Mouse (Mus musculus): ENCODE results near the gene Nav1.
"Not testable (repeated sequence)": the region's sequence is repeated elsewhere in the genome, so short reads cannot be mapped to it uniquely, and the experiment has no call there.

Gene Nav1

DNA sequence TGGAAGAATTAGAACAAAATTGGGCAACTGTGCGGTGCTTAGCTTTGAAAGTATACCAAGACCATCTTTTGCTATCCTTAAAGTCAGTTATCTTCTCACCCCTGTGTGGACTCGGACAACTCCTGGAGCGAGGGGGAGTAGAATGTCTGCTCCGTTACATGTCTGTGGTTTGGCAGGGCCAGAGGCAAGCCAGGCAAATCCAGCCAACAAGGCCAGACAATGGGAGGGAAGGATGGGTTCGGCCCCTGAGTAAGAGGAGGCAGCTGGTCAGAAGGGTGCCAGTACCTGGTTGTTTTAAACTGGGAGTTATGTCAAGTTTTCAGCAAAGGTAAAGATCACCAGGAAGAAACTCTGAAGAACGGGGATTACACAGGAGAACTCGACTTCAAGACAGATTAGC lies 121.9 kb downstream of the Nav1 start:
- DNase-seq (ENCODE audit: low read depth), result no peak

DNA sequence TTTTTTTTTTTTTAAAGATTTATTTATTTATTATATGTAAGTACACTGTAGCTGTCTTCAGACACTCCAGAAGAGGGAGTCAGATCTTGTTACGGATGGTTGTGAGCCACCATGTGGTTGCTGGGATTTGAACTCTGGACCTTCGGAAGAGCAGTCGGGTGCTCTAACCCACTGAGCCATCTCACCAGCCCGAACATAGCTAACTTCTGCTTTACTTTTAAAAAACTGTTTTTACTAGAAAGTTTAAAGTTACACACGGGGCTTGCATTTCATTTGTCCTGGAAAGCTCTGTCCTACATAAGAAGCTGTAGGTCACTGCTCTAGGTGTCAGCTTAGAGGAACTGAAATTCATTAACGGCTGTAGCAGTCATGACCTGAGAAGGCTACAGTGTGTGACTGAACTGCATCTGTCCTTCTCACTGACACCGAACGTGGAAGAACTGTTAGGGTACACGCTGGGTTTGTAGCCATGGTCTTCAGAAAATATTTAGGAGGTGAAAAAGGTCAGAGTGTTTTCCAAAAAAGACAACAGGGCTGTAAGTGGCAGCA lies 122.5 kb downstream of the Nav1 start:
- DNase-seq (ENCODE audit: low read depth), result not testable (repeated sequence)

DNA sequence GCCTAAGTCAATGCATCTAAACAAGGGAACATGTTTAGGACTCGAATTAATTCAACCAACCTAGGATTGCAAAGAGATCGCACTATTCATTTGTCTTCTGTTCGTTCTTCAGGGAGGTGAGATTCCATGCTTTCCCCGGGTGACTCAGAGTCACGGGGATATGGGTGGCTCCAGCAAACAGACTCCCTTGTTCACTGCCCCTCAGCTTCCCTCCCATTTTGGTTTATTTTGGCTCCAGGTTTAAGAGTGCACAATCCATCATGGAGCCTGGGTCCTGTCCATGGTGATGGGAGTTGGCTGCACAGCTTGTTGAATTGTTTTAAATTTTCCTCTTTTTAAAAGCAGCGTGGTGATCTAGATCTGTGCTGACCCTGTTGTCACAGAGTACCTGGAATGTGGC lies 123.1 kb downstream of the Nav1 start:
- DNase-seq (ENCODE audit: low read depth), result no peak

DNA sequence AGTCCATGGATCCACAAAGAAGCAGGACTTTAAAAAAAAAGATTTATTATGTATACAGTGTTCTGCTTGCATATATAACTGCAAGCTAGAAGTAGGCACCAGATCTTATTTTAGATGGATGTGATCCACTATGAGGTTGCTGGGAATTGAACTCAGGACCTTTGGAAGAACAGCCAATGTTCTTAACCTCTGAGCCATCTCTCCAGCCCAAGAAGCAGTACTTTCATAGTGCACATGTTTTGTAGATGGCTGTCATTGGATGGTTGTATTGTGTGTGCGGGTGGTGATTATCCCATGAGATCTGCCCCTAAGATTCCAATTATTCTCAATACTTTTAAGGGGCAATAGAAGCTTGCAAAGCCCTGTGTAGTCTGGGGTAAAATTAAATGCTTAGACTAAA lies 124.4 kb downstream of the Nav1 start:
- no peak for DNase-seq (ENCODE audit: low read depth)

DNA sequence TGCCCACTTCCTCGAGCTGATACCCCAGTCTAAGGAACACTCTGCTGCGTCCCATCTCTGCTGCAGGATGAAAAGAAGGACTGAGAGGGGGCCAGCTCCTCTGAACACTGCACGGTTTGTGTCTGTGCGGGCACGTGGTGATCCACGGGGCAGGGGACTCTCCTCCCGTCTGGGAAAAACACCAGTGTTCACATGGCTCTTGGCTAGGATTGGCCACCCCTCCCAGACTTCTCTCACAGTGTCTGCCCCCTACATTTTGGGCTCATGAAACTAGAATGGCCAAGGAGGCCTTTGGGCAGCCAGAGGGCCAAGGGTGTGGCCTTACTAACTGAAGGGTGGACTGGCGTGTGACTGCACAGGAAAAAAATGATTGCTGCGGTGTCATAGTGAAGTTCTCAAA lies 125.4 kb downstream of the Nav1 start:
- no peak for DNase-seq (ENCODE audit: low read depth)

DNA sequence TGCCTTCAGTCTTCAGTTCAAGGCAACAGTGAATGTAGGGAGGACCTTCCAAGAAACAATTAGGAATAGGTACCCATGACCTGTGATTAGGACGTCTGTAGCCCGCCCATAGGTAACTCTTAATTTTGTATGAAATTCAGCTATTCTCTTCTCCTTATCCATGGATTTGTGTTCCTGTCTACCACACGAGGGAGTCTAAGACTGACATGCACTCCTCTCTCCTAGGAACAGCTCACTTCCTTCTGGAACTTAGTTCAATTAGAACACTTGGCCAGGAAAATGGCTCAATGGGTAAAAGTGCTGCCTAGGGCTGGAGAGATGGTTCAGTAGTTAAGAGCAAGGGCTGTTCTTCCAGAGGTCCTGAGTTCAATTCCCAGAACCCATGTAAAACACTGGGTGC lies 126.3 kb downstream of the Nav1 start:
- DNase-seq (ENCODE audit: low read depth), result no peak

DNA sequence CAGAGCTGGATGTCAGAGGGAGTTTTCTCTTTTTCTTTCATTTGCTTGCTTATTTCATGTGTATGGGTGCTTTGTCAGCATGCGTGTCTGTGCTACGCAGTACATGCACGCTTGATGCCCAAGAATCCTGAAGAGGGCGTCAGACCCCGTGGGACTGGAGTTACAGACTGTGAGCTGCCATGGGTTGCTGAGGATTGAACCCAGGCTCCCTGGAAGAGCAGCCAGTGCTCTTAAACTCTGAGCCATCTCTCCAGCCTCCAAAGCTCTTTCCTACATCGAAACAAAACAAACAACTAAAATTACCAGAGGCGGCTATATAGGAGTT lies 131.6 kb downstream of the Nav1 start:
- DNase-seq (ENCODE audit: low read depth), result no peak

DNA sequence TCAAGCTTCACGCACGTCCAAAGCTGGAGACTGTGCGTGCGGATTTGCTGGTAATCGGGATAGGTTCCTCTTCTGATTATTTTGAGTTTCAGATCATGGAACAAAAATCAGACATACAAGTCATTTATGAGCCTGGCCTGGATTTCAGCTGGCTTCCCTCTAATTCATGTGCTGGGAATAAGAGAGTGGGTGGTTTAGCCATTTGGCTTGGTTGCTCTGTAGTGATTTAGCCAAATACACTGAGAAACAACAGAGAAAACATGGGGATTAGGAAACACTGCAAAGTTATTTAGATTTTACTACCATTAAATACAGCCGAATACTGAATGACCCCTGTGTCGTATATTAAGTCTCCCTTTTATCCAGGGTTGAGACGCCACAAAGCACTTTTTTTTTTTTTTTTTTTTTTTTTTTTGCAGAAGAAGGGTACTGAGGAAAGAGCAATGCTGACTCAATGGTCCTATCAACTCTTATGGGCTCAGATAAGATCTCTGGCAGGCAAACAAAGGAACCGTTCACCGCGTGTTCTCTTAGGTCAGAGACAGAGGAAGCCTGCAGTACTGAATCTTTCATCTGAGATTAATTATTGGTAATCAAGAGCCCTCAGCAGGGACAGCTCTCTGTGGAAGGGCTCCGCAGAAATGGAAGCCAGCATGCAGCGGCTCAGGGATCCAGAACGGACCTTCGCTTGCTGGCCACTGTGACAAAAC lies 132.1 kb downstream of the Nav1 start:
- no peak for DNase-seq (ENCODE audit: low read depth)

DNA sequence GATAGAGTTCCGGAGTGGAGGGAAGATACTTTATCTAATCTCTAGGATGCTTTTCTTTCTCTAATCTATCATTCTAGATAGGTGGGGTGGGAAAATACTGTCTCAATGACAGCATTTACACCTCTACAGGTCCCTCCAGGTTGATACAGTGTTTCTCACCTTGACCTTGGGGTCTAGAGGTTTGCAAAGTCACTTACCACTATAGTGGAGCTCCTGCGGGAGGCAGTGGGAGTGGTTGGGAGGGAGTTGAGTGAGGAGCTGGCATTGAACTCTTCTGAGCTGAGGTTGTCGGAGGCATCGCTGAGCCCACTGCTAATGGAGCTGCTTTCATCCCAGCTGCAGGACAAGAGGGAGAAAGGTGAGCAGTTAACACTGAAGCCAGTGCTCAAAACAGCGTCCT lies 134.6 kb downstream of the Nav1 start:
- no peak for DNase-seq (ENCODE audit: low read depth)

DNA sequence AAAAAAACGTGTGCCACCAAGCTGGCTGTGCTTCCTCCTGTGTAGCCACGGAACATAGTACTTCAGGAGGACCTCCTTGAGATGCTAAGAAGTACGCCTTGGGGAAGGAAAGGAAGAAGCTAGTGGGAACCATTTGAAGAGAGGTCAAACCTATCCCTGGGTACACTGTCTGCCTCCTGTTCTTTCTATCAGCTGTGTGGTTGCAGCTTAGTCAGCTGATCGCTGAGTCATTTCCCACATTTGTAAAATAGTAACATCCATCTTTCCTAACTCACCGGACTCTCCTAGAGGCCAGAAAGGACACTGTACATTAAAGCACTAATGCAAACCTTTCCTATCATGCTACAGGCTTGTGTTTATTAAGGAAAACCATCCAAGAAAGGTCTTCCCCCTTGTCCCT lies 135.4 kb downstream of the Nav1 start:
- DNase-seq (ENCODE audit: low read depth), result no peak

DNA sequence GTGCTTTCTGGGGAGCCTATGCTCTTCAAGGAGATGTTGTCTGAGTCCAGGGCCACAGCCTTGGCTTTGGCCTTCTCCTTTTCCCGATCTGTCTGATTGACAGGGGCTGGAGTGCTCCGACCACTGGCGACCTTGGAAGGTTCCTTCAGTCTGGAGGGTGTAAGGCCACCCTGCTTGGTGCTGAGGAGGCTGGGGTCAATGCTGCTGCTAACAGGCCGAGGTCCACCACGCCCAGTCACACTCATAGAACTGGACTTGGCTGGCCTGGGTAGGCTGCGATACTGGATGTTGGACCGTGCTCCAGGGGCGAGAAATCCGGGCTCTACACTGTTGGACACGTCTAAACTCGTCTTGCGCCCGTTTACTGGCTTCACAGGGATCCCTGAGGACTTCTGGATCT lies 136.5 kb downstream of the Nav1 start:
- no peak for DNase-seq (ENCODE audit: low read depth)

DNA sequence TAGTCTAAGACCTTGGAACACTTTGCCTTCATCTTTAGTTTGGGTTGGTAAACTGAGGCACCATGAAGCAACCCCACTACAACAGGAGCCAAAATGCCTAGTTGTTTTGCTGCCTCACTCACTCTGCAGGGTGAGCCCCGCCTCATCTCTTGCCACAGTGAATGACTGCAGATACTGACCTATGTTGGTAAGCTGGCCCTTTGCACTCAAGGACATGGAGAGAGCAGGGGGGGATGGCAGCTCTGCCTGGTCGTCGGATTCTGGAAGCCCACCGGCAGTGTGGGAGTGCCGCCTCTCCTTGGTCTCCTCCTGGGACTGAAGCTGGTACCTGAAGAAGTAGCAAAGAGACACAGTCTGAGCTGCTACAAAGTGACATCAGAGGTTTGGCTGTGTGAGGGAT lies 139.6 kb downstream of the Nav1 start:
- no peak for DNase-seq (ENCODE audit: low read depth)

DNA sequence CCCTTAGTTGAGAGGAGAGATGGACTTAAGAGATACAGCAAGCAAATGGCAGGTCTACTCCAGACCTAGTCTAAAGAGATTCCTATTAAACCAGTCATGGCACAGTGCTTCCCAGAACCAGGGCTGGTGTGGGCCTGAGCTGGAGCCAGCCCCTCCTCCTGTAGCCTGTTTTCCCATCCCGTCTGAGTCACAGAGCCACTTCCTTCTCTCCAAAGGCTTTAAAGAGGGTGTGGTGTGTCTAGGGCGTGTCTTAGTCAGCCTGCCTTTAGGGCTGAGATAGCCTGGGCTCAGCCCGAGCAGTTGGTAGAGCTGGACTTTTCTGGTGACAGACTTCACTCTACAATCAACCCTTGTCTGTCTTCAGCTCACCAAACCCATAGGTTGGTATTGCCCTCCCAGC lies 140.2 kb downstream of the Nav1 start:
- DNase-seq (ENCODE audit: low read depth), result peak; percentile 38

DNA sequence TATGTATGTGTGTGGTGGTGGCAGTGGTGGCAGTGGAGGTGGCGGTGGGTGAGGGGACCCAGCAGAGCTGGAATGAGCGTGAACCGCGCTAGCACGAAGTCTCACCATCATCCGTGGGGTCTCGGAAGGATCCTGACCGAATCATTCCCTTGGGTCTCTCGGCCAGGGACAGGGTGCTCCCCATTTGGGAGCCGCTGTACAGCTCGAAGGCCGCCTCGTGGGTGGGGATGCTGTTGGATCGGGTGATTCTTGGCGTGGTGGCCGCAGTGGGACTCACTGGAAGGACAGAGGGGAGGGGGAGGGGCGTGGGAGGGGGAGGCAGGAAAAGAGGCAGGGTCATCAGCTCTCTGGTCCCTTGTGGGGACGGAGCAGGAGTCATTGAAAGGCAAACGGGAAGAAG lies 141.4 kb downstream of the Nav1 start:
- DNase-seq (ENCODE audit: low read depth), result no peak

DNA sequence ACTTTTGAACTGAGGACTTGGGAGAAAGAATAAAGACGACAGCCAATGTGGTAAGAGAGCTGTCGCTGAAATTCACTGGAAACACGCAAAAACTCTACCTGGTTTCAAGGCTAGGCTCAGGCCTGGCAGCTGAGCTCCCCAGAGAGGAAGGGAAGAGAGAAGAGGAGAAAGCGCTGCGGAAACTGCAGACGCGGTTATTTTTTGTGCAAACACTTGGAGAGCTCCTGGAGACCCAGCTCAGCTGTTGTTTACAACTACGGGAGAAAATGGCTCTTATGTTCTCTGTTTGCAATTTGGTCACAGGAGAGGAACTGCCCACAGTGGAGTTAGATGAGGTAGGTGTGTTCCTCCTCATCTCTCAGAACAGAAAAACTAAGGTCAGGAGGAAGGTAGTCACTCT lies 144.4 kb downstream of the Nav1 start:
- no peak for DNase-seq (ENCODE audit: low read depth)

DNA sequence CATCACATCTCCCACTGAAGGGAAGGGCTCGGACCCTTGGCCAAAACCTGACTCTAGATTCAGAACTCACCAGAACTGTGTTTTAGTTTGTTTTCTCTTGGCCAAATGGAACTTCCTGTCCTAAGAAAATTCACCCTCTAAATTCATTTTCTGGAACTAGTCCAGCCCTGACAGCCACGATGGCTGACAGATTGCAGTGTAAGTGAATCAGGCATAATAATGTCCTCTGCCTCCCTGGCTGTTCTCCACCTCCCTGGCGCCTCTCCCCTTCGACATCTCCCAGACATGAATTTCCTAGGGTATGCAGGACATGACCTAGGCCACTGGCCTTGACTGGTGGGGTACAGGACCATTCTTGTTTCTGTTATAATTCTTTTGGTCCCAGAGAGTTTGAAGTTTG lies 144.8 kb downstream of the Nav1 start:
- no peak for DNase-seq (ENCODE audit: low read depth)

DNA sequence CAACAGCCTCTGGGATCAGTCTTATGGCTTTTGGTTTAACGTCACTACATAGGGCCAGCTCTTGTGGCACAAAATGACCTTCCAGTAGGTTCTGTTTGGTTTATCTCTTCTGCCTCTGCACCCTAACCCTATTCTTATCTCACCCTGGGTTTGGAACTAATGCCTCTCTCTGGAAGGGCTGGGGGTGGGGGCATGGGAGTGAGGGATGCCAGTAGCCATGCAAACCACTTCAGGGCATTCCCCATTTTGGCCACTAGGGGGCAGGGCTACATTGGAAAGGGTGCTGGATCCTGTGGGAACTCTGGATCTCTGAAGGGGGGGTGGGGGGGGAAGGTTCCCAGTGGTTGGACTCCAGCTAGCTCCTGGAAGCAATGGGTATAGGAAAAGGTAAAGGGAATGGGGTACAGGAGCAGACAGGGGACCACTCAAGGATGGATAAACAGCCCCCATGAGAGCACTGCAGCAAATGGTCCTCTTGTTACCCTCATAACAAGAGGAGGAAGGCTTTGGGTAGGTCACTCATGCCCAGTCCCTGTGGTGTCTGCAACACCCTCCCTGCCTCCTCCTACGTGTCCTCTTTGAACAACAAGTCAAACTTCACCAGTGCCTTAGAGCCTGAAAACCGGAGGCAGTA lies 145.9 kb downstream of the Nav1 start:
- peak; percentile 24 for DNase-seq (ENCODE audit: low read depth)

DNA sequence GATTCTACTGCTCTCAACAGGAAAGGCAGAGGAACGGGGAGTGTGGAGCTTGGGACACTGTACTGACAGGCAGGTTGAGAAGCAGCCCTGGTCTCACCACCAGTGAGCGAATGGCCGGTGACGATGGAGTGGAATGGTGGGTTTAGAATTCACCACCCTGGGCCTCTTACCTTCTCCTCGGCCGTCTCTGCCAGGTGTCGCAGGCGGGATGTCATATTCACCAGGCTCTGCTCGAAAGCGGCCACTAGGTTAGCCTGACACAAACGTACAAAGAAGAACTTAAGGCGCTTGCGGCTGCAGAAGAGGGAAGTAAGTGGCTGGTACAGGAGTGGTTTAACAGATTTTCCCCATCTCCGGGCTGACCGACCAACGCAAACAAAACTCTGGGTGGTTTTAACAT lies 146.6 kb downstream of the Nav1 start:
- no peak for DNase-seq (ENCODE audit: low read depth)

DNA sequence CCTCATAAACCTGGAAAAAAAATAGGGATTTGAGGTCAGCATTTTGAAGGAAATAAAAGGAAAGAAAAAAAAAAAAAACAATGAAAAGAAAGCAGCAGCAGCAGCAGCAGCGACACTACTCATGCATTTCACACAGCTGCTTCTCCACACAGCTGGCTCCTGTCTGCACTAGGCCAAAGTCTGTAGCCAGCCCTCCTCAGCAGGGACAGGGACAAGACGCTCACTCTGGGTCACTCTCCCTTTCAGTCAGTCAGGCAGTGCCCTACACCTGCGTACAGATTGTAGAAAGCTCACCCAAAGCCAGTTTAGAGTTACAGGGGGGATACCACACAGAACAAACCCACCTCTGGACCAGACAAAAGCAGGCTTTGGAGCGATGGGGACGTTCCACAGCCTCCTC lies 149.2 kb downstream of the Nav1 start:
- DNase-seq (ENCODE audit: low read depth), result no peak

DNA sequence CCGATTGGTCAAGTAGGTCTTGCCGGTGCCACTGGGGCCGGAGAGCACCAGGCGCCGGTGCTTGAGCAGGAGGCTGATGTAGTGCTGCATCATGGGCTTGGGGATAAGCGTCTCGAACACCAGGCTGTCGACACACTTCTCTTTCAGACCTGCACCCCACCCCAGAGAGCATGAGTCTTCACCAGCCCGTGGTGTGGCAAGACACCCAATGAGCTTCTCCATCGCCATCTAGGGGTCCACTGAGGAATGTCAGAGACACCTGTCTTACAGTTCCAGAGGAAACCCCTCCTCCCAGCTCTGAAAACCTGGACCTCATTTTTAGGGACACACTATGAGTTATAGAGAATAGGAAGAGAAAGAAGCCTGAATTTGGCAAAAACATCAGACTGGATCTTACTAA lies 154.8 kb downstream of the Nav1 start:
- DNase-seq (ENCODE audit: low read depth), result no peak

DNA sequence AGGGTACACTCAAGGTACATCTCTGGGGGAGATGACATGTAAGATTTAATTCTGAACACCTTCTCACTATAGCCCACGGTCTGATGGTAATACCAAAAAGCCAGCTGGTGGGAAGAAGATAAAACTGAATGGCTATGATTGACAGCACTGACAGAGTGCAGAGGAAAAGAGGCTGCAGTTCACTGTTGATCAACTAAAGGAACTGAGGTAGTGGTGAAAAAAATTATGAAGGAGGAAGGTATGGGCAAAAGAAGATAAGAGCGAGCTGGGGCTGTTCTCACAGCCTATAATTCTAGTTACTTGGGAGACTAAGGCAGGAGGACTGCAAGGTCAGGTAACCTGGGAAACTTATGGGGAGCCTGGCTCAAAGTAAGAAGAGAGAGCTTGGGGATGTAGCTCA lies 155.7 kb downstream of the Nav1 start:
- DNase-seq (ENCODE audit: low read depth), result no peak

DNA sequence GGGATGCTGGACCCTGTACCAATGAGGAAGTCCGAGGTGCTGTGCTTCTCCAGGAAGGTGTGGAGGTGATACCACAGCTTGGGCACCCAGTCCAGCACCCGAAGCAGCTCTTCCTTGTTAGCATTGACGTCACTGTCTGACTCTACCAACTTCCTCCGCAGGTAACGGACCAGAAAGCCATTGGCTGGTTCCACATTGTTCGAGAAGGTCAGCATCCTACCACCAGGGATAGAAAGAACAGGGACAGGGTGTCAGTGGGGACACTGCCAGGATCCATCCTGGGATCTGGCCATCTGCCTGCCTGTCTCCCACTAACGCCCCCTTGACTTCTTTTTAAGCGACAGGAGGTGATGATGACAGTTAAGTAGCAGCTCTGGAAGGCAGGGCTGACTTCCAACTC lies 157.2 kb downstream of the Nav1 start:
- DNase-seq (ENCODE audit: low read depth), result no peak

DNA sequence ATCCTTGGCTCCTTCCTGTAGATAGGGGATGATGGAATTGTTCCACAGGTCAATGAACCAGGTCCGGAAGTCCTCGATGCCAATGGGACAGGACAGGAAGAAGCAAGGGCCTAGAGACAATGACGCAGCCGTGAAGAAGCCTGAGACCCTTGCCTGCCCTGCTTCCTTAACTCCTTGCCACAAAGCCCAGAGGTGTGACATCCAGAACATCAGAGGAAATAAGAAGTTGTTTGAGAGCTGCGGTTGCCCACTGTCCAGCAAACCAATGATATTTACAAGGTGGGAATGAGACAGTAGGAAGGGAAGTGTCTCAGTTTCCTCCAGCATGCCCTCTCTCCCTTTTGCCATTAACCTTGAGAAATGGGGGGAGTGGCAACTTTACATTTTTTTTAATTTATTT lies 158.2 kb downstream of the Nav1 start:
- DNase-seq (ENCODE audit: low read depth), result no peak

DNA sequence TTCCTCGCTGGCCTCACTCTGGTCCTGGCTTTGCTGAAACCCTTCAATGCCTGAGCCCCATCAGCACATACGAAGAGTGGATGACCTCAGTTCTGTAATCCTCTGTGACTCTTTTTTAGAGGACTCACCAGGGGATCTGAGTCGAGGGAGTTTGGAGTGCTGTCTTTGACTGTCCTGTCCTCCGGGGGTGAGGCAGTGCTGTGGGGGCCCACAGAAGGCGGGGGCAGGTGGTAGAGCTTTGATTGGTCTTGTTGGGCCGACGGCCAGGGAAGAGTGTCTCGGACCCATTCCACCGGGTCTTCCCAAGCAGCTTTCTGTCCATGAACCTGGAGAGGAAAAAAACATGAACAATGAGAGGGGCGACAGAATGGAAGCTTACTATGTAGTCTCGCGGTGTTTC lies 163.6 kb downstream of the Nav1 start:
- DNase-seq (ENCODE audit: low read depth), result no peak

All from c-Kit-positive CD71-positive TER-119-negative erythroid progenitor cells, embryonic 14.5 days (primary cell).